Mouse (Mus musculus) bone marrow, adult 2 months (tissue): ENCODE results near the gene Tceal7.

Source experiments
- CTCF ChIP-seq: fragments of 200-500 bp; IDR thresholded peaks from 2 replicates; pipeline ENCODE4 v1.5.1; 2011; ENCODE audit warnings: low read length, control low read depth; ENCODE audit not compliant: control insufficient read depth, insufficient read depth
- POLR2A ChIP-seq: fragments of 200-500 bp; IDR thresholded peaks from 2 replicates; pipeline ENCODE4 v1.6.1; 2011; ENCODE audit warnings: low read depth, mild to moderate bottlenecking, control low read depth, low read length, borderline replicate concordance; ENCODE audit not compliant: control insufficient read depth

DNA sequence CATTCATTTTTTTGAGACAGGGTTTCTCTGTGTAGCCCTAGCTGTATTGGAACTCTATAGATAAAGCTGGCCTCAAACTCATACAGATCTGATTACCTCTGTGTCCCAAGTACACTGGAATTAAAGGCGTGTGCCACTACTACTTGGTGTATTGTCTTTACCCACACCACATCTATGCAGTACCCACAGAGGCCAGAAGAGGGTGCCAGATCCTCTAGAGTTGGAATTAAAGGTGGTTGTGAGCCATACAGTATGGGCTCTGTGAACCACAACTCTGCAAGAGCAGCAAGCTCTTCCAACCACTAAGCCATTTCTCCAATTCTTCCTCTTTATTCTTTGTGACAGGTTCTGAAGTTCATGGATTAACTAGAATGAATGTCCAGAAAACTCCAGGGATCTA, 17.7 kb upstream of the Tceal7 start:
- TF ChIP-seq POLR2A (no peak), CTCF (no peak)
